Mouse (Mus musculus): ENCODE data around the gene Kdelc2. TPM values are rescaled to one million over a fixed set of nuclear protein-coding genes. Genes with fewer than 3 reads are reported as not detected.

The Kdelc2 gene
- polyA plus RNA-seq, 1 experiment from 2014 or later, result 8.6 TPM

GRCm38 (mm10) chr9:53397685-53398387 is 14.0 kb downstream of the Kdelc2 start:
- Histone ChIP-seq H3K4me1 (peaks cover 15% of the 10 kb centered on the region), H3K36me3 (replicated peaks) (no peaks in the 10 kb centered on the region), H3K27me3 (ENCODE audit: poor library complexity, severe bottlenecking) (no peaks in the 10 kb centered on the region), H3K27ac (no peak overlapping the region), H3K4me3 (no peak overlapping the region), H3K9me3 (no peaks in the 10 kb centered on the region)
- DNase-seq (ENCODE audit: extremely low spot score, low spot score), result no peak
- WGBS, result 84% methylated on average over 13 of the region's 13 CpGs

GRCm38 (mm10) chr9:53398388-53398700 is 14.5 kb downstream of the Kdelc2 start:
- DNase-seq (ENCODE audit: extremely low spot score, low spot score), result peak; percentile 45
- H3K27ac ChIP-seq, result no peak overlapping the region
- WGBS, result 12% methylated on average over 5 of the region's 5 CpGs
- no peaks in the 10 kb centered on the region for H3K9me3 ChIP-seq
- H3K4me1 ChIP-seq, result peaks cover 18% of the 10 kb centered on the region
- no peak overlapping the region for H3K4me3 ChIP-seq
- no peaks in the 10 kb centered on the region for H3K36me3 ChIP-seq (replicated peaks)
- H3K27me3 ChIP-seq (ENCODE audit: poor library complexity, severe bottlenecking), result no peaks in the 10 kb centered on the region

GRCm38 (mm10) chr9:53399537-53399936 is 15.7 kb downstream of the Kdelc2 start:
- H3K27me3 ChIP-seq (ENCODE audit: poor library complexity, severe bottlenecking), result no peaks in the 10 kb centered on the region
- 88% methylated on average over 8 of the region's 8 CpGs for WGBS
- no peak overlapping the region for H3K4me3 ChIP-seq
- no peak for DNase-seq (ENCODE audit: extremely low spot score, low spot score)
- H3K27ac ChIP-seq, result no peak overlapping the region
- H3K4me1 ChIP-seq, result peaks cover 21% of the 10 kb centered on the region
- no peaks in the 10 kb centered on the region for H3K36me3 ChIP-seq (replicated peaks)
- H3K9me3 ChIP-seq, result no peaks in the 10 kb centered on the region

- no peaks in the 10 kb centered on the region for H3K36me3 ChIP-seq (replicated peaks)
- H3K9me3 ChIP-seq, result no peaks in the 10 kb centered on the region
- H3K27me3 ChIP-seq (ENCODE audit: poor library complexity, severe bottlenecking), result no peaks in the 10 kb centered on the region
- H3K4me1 ChIP-seq, result peaks cover 32% of the 10 kb centered on the region
- 91% methylated on average over 4 of the region's 4 CpGs for WGBS
- H3K4me3 ChIP-seq, result no peak overlapping the region
- H3K27ac ChIP-seq, result no peak overlapping the region
- no peak for DNase-seq (ENCODE audit: extremely low spot score, low spot score)
Measured at GRCm38 (mm10) chr9:53400696-53401095, 16.9 kb downstream of the Kdelc2 start.

- H3K36me3 ChIP-seq (replicated peaks), result no peaks in the 10 kb centered on the region
- no peak for DNase-seq (ENCODE audit: extremely low spot score, low spot score)
- H3K4me3 ChIP-seq, result no peak overlapping the region
- no peaks in the 10 kb centered on the region for H3K9me3 ChIP-seq
- 91% methylated on average over 8 of the region's 8 CpGs for WGBS
- H3K4me1 ChIP-seq, result peaks cover 33% of the 10 kb centered on the region
- no peak overlapping the region for H3K27ac ChIP-seq
- H3K27me3 ChIP-seq (ENCODE audit: poor library complexity, severe bottlenecking), result no peaks in the 10 kb centered on the region
Measured at GRCm38 (mm10) chr9:53401146-53401545, 17.3 kb downstream of the Kdelc2 start.

- Histone ChIP-seq H3K27me3 (ENCODE audit: poor library complexity, severe bottlenecking) (no peaks in the 10 kb centered on the region), H3K4me1 (peaks cover 33% of the 10 kb centered on the region), H3K27ac (peak within 1 kb of the TSS; percentile 26; the same call in 1 of the 2 replicates), H3K36me3 (replicated peaks) (no peaks in the 10 kb centered on the region), H3K9me3 (no peaks in the 10 kb centered on the region), H3K4me3 (no peak within 1 kb of the TSS)
- no peak for DNase-seq (ENCODE audit: extremely low spot score, low spot score)
- WGBS, result 32% methylated on average over 11 of the region's 11 CpGs
Measured at GRCm38 (mm10) chr9:53402291-53402711, 18.5 kb downstream of the Kdelc2 start, which contains the start of gene 4930550C14Rik. 4930550C14Rik (plus strand) TSS chr9:53402325.

GRCm38 (mm10) chr9:53402991-53403390 is 19.2 kb downstream of the Kdelc2 start:
- no peaks in the 10 kb centered on the region for H3K27me3 ChIP-seq (ENCODE audit: poor library complexity, severe bottlenecking)
- H3K9me3 ChIP-seq, result no peaks in the 10 kb centered on the region
- 76% methylated on average over 8 of the region's 8 CpGs for WGBS
- no peak for DNase-seq (ENCODE audit: extremely low spot score, low spot score)
- peak overlapping the region; percentile 25; the same call in 1 of the 2 replicates for H3K27ac ChIP-seq
- H3K4me3 ChIP-seq, result no peak overlapping the region
- H3K4me1 ChIP-seq, result peaks cover 32% of the 10 kb centered on the region
- H3K36me3 ChIP-seq (replicated peaks), result no peaks in the 10 kb centered on the region

GRCm38 (mm10) chr9:53404050-53404752 is 20.4 kb downstream of the Kdelc2 start:
- peaks cover 27% of the 10 kb centered on the region for H3K4me1 ChIP-seq
- H3K27ac ChIP-seq, result no peak overlapping the region
- H3K4me3 ChIP-seq, result no peak overlapping the region
- no peak for DNase-seq (ENCODE audit: extremely low spot score, low spot score)
- WGBS, result 82% methylated on average over 6 of the region's 6 CpGs
- H3K9me3 ChIP-seq, result no peaks in the 10 kb centered on the region
- no peaks in the 10 kb centered on the region for H3K36me3 ChIP-seq (replicated peaks)
- H3K27me3 ChIP-seq (ENCODE audit: poor library complexity, severe bottlenecking), result no peaks in the 10 kb centered on the region

GRCm38 (mm10) chr9:53404753-53405722 is 21.2 kb downstream of the Kdelc2 start:
- DNase-seq (ENCODE audit: extremely low spot score, low spot score), result peak; percentile 81
- Histone ChIP-seq H3K27ac (peak overlapping the region; percentile 84), H3K9me3 (no peaks in the 10 kb centered on the region), H3K4me3 (peak overlapping the region; percentile 46), H3K4me1 (peaks cover 27% of the 10 kb centered on the region), H3K27me3 (ENCODE audit: poor library complexity, severe bottlenecking) (no peaks in the 10 kb centered on the region), H3K36me3 (replicated peaks) (no peaks in the 10 kb centered on the region)
- 31% methylated on average over 21 of the region's 21 CpGs for WGBS

GRCm38 (mm10) chr9:53408548-53408947 is 24.7 kb downstream of the Kdelc2 start:
- Histone ChIP-seq H3K27me3 (ENCODE audit: poor library complexity, severe bottlenecking) (no peaks in the 10 kb centered on the region), H3K4me1 (peaks cover 15% of the 10 kb centered on the region), H3K9me3 (no peaks in the 10 kb centered on the region), H3K4me3 (no peak overlapping the region), H3K27ac (no peak overlapping the region), H3K36me3 (replicated peaks) (no peaks in the 10 kb centered on the region)
- WGBS, result 90% methylated on average over 4 of the region's 4 CpGs
- DNase-seq (ENCODE audit: extremely low spot score, low spot score), result no peak

- H3K4me3 ChIP-seq, result no peak overlapping the region
- H3K36me3 ChIP-seq (replicated peaks), result no peaks in the 10 kb centered on the region
- H3K9me3 ChIP-seq, result no peaks in the 10 kb centered on the region
- H3K27me3 ChIP-seq (ENCODE audit: poor library complexity, severe bottlenecking), result no peaks in the 10 kb centered on the region
- peaks cover 15% of the 10 kb centered on the region for H3K4me1 ChIP-seq
- 87% methylated on average over 2 of the region's 2 CpGs for WGBS
- H3K27ac ChIP-seq, result no peak overlapping the region
- no peak for DNase-seq (ENCODE audit: extremely low spot score, low spot score)
Measured at GRCm38 (mm10) chr9:53408953-53409361, 25.1 kb downstream of the Kdelc2 start.

- 91% methylated on average over 3 of the region's 3 CpGs for WGBS
- no peaks in the 10 kb centered on the region for H3K36me3 ChIP-seq (replicated peaks)
- H3K27me3 ChIP-seq (ENCODE audit: poor library complexity, severe bottlenecking), result no peaks in the 10 kb centered on the region
- H3K4me3 ChIP-seq, result no peak overlapping the region
- H3K27ac ChIP-seq, result no peak overlapping the region
- H3K4me1 ChIP-seq, result peaks cover 14% of the 10 kb centered on the region
- H3K9me3 ChIP-seq, result no peaks in the 10 kb centered on the region
- no peak for DNase-seq (ENCODE audit: extremely low spot score, low spot score)
Measured at GRCm38 (mm10) chr9:53409427-53409826, 25.6 kb downstream of the Kdelc2 start.
